Mouse (Mus musculus) 416B (cell line): Measurements from ENCODE around the gene Fat3.

Experiments used
- DNase-seq: peaks from one replicate; pipeline ENCODE4 v3.0.0; 2011; ENCODE audit warnings: low read depth

Gene Fat3

DNA sequence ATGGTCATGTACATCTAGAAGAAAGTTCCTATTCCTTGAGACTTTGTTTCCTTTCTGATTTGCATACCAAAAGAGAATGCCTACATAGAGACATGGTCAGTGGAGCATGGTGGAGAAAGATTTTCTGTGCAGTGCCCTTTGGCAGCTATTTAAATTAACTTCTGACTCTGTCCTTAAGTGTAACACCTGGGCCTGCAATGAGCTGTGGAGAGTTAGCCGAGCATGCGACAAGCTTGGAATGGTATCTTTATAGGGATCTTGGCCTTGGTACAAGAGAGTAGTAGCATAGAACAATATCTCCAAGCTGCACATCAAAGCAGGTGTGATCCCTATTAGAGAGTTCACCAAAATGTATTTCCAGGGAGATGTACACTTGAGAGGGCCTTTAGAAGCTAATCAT lies 368.0 kb downstream of the Fat3 start:
- DNase-seq: no peak

DNA sequence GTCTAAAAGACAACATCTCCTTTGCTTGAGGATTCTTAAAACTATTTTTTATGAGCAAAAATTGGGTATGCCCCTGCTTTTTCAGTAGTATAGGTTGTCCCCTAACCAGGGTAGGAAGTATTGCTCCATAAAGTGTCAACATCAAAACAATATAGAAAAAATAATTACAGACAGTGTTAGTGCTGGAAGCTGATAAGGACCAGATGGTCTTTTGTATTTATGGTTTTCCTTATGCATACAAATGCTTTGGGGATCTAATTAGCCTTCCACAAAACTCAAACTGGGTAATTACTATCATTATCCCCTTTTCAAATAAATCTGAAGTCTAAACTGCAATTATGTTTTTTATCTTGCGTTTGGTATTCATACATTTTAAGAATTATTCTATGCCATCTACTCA lies 368.5 kb downstream of the Fat3 start:
- DNase-seq: no peak

DNA sequence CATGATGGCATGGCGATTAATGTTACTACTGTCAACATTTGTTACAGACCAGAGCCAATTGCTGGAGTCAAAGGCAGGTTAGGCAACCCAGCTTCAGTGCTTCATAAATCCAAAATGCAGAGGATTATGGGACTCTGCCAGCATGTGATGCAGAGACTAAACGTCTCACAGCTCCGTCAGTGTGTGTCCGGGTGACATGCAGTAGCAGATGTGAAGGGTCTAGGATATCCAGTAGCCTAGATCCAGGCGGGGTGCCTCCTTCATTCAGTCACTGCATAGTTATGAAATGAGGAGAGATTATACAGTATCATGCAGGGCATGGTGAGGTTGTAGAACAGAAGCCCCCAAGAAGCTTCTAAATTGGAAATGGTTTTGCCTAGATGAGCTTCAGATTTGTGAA lies 379.3 kb downstream of the Fat3 start:
- DNase-seq: no peak

DNA sequence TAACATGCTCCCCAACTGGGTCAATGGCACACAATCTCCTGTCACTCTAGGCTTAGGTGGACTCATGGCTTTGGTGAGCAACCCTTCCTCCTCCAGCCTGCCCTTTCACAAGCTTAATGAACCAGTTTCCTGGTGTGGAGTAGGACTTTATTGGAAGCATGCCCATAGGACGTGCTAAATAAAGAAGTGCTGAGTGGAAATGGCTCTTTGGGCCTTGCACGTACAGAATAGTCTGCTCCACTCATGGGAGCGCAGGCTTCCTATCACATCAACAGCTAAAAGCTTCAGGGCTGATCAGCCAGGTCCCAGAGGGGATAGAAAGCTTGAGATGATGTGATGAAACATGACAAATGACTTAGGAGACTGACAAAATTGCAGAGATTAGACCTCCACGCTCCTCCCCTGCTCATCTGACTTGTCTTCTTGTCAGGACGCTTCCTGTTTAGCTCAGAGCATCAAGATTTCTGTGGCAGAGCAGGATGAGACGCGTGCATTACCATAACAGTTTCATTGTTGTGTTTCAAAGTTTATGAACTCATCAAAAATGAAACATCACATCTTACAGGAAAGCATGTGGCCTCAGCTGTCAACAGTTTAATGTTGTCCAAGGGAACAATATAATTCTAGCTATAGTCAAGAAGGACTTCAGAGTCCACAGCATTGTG lies 386.1 kb downstream of the Fat3 start:
- DNase-seq: no peak

DNA sequence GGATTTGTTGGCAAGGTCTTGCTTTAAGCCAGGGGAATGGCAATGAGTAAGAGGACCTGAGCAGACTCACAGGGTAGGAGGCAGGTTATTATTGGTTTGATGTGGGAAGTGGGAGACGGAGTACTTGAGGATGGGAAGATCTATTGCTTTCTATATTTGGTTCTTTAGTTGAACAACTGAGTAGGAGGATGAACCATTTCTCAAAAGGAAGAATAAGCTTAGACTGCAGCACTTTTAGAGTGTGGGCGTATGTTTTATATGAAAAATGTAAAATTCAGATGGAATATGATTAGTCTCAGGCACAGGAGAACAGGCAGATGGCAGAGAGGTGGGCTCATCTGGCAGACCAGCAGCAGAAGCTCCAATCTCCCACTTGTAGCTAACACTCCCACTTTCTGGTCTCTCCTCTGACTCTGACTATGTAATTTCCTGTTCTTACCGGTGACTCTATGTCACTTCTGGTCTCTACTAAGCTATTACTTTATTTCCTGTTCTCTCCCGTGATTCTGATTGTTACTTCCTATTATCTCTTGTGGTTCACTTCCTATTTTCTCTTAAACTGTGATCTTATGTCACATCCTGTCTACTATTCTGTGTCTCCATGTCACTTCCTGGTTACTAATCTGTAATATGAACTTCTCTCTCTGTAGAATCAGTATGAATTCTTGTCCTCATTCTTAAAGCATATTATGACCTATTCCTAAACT lies 387.0 kb downstream of the Fat3 start:
- DNase-seq: peak; percentile 19

DNA sequence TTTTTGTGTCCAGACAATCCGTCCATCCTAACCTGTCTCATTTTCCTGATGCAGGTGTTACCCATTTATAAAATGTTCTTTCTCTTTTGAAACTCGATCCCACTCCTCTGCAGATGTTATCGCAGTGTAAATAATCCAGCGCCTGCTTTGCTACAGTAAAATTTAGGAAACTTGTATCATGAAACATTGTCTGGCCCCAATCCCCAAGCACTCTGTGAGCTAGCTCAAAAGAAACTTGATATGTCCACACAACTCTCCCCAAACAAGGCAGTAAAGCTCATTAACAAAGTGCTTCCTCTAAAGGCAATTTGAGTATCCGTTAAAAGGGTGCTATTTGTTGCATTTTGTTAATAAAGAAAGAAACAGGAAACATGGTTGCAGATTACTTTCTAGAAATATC lies 393.2 kb downstream of the Fat3 start:
- no peak for DNase-seq

DNA sequence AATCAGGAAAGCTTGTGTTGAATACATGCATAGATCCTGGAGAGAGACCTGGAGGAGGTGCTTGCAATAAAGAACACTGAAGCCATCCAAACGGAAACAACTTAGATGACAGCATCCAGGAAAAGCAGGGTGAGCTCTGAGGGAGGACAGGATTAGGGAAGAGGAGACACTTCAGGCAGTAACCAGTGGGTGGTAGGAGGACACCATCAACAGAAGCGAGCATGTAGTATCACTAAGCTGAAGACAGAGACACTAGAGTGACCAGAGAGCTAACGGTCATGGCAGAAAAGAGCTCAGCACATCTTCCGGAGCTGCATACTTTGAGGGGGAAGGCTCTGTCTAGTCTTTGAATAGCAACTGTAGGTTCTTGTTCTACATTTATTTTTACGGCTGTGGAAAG lies 393.7 kb downstream of the Fat3 start:
- DNase-seq: no peak

DNA sequence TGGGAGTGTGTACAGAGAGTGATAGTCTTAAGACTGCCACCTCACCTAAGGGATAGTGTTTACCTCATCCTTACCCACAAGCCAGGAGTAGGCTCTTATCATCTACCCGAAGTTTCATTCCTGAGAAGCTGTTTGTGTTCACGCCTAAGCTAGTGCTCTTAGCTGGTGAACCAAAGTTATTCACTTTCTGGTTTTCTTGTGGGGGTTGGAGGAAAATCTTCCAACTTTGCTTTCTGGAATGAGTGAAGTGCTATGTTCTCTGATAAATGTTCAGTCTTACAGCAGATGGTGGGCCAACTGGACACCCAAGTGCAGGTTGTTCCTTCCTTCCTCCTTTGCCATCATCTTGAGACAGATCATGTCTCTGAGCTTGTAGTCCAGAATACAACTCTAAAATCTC lies 402.5 kb downstream of the Fat3 start:
- DNase-seq: no peak

DNA sequence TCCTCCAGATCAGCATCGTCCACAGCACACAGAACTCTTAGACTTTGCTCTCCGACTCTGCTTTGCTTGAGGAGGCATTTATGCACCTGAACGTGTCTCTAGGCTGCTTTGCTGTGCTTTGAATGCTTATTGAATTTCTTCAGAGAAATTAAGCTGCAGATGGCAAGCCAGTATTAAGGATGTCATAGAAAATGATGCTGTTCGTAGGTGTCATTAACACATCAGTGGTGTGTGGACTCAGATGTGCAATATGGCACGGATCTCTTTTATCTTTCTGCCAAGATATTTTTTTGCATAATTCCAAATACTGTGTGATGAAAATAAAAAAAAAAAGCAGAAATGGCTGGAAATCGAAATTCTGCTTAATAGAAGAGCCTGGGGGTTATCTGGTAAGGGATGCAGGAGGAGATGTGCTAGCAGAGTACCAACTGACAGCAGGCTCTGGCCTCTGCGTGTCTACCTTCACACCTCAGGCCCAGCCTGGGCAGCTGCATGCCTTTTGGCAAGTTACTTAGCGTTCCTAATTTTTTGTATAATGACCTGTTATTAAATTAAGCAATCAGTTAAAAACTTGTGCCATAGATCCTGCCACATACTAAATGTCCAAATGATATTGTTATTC lies 407.9 kb downstream of the Fat3 start:
- no peak for DNase-seq

DNA sequence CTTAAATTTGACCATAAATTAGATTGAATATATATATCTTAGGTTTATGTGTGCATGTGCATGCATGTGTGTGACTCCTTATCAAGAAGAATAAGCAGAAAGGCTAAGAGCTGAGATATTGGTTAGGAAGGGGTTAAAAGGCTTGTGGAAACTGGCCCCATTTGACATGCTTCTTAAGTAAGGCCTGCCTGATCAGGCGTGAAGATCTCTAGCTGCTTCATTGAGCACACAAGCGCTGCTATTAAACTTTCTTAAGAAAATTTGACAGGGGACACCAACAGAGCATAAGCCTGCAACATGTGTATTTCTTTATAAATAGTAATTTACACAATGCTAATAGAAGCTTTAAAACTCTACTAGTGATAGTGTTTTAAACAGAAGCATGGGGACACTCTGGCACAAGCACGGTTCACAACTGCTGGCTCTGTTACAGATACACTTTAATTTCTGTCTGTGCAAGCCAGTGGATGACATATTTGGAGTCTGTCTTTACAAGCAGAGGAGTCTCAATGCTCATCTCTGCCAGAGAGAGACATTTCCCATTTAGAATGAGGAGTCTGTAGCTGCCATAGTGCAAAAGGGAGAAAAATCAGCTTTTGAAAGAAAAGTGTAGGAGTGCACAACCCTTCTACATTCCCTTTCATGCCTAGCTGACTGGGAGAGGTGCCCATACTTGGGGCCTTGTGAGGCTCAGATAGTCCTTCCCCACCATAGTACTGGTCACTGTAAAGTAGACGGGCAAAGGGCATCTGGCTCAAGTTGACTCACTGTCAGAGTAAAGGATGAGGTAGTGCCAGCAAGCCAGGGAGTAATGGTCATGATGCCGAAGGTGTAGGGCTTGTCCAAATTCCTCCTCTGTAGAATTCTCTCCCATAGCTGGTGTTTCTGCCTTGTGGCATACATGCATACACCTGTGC lies 408.8 kb downstream of the Fat3 start:
- no peak for DNase-seq

DNA sequence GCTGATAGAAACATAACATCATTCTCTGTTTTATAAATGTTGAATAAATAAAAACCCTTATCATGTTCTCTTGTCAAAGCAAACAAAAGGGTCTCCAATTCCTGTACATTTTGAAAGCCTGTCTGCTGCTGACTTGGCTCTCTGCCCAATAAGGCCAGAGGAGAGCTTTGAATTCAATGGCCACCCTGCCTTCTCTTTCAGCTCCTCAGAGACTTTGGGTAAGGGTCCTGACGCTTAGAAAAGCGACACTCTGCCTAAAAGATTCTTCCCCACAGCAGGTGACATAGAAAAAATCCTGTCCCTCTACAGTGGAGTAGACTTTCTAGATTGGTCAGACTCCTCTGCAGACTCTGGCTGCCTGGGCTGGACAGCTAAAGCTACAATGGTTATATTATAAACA lies 421.8 kb downstream of the Fat3 start:
- no peak for DNase-seq

DNA sequence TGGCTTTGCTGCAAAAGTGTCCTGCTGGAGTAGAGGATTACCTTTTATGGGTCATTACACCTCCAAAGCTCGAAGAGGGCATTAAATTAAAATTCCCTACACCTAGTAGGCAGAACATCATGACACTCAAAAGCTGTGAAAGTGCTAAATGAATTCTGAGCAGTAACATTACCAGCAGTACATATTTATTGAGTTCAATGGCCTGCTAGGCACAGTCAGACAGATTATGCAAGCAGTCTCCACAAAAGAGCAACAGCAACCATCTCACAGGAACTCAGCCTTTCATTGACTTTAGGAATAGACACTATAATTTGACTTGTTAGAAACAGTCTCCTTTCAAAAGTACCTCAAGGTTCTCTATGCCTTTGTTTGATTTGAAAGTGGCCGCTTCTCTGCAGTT lies 426.4 kb downstream of the Fat3 start:
- no peak for DNase-seq

DNA sequence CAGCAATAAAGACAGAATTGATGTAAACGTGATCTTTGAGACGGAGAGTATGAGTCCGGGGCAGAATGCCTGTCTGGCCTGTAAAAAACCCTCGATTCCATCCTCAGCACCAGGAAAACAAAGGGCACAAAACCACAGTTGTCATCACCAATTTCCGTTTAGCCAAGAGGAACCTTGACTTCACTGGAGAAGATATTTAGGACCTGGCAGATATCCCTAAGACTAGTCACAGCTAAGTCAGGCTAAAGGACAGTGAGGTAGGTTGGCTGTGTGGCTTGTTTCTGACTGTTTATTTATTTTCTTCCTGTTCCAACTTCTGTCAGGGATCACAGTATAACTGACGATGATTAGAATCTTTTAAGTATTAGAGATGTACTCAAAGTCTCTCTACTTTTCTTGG lies 427.0 kb downstream of the Fat3 start:
- no peak for DNase-seq

DNA sequence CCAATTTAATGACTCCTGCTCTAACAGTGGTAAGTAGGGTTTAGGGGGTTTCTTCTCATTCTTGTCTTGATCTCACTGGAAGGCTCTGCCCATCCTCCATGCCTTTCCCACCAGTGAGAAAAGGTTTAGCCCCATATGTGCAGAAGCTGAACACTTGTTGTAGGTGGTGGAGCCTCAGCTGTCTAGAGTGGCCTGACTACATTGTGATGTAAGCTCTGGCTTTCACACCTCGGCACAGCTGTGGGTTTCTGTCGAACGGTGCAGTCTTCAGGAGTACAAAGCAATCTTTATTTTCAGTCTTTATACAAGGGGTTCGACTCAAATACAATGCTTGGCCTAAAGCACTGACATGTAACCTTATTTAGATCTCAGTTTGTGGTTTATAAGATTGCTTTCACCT lies 437.6 kb downstream of the Fat3 start:
- DNase-seq: no peak

DNA sequence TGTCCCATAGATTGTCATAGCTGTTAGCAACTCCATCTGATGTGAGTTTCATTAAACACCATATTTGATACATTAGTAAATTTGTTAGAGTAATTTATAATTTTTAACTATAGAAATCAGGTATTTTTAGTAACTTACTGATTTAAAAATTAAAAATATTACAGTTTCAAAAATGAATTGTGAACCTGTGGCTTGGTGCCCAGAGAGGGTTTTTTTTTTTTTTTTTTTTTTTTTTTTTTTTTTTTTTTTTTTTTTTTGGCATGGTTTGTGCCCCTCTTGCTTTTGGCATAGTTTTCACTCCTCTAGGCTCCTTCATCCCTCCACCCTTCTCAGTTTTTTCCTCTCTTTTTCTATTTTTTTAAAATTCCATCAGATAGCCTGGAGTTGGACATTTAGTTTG lies 438.6 kb downstream of the Fat3 start:
- DNase-seq: no peak

DNA sequence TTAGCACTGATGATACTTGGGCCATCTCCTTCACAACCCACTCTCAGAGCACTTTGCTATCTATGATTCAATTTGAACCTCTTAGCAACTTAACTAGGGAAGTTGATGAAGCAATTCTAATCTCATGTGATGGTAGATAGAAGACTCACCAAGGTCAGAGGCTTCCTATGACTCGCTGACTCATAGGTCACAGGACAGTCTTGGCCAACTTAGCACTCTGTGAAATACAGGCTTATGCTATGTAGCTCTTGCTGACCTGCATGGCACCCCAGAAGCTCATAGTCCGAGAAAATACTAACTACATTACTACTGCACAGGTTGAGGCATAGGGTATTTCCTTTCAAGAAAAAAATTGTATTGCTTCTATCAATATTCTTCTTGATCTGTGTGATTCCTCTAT lies 454.4 kb downstream of the Fat3 start:
- DNase-seq: peak; percentile 39

DNA sequence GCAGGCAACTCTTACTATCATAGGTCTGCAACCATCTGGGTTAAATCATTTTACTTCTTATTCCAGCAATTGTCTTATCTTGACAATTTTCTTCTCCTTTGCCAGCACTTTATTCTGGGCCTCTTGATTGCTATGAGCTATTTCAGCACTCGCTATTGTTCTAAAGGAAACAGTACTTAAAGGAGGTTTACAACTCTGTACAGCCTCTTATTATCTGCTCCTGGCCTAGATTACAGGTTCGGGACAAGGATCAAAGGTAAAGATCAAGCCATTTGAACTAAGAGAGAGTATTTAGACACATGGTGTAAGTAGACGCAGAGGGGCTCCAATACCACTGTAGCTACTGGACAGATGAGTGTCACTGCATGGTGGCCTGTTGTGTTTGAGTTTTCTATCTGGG lies 463.7 kb downstream of the Fat3 start:
- no peak for DNase-seq

DNA sequence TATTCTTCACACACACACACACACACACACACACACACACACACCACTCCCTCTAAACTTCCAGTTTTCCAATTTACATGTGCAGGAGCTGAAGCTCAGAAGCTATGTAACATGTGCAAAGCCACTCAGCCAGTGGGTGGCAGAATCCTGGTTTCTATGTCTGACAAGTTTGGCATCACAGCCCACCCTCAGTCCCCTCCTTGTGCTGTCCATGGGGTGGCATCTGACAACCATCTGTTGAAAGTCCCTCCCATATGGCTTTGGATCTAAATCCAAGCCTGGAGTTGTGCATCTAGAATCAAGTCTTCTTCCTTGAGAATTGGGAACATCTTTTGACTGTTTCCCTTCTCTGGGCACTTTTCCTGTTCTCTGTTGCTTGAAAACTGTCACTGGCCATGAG lies 464.7 kb downstream of the Fat3 start:
- DNase-seq: no peak

DNA sequence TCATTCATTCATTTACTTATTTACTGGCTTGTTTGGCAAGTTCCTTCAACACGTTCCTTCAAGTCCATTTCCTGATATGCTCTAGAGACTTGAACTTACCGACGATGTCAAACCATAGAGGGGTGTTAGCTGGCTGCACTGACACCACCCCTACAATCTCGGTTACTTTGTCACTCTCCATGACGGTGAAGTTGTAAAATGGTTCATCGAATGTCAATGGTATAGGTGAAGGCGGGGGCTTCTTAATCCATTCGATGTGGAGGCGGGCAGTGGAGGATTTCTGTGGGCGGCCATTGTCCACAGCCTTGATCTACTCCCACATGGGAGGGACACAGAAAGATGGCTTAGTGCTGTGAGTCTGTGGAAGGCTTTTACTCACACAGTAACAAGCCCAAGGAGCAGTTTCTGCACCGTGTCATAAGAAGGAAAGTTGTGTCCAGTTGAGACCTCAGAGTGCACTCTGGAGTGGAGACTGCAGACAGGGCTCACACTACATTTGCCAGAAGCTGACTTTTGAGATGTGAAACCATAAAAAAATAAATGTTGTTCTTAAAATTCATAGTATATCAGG lies 471.3 kb downstream of the Fat3 start:
- DNase-seq: no peak

DNA sequence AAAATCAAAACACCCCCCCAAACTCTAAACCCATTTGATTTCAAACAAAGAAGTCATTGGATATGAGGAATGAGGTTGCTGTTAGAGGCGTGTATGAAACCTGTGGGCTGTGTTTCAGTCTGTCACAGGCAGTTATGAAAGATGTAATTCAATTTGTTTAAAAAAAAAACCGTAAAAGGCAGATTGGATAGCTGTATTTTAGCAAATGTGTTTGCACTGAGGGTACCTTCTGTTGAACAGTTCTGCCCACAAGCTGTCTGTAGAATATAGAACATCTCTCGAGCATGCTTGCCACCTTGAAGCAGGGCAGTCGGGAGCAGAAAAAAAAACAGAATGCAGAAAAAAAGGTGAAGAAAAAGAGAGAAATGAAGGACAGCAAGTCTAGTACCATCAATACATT lies 472.0 kb downstream of the Fat3 start:
- DNase-seq: no peak

DNA sequence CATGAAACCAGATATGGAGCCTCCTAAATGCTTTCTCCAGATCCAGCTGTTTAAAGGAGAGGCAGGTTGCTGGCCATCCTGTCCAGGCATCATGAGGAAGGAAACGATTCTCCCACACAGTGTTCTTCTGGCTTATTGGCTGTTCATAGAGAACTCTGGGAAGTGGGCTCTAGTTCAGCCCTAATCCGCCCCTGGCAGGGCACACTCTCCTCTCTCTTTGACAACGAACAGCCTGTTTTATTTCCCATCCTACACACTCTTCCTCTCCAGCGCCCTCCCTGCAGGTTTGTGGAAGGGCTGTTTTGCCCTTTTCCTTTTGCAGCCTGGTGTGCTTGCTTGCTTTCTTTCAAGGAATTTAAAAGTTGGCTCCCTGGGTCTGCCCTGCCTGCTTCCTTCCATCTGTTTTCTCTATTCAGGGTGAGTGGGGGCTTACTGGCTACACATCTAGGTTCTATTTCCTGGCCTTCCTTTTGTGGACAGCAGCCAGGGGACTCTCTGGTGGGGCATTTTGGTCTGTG lies 472.6 kb downstream of the Fat3 start:
- DNase-seq: no peak

DNA sequence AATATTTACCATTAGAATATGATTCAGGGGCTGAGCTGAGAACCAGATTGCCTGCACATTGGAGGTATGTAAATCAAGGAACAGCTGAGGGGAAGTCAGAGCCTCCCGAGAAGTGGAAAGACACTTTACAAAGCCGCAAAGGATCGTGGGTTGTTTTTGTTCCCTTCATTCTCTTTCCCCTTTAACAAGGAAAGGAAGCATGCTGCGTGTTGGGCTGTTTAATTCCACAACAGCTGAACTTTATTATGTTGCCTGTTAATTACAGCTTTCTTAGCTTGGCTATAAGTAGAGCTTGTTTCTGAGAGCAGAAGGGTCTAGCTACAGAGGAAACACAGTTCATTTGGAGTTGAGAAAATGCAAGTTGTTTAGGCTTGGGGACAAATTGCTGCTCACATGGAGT lies 475.0 kb downstream of the Fat3 start:
- DNase-seq: no peak
